In the genomic region with DNA sequence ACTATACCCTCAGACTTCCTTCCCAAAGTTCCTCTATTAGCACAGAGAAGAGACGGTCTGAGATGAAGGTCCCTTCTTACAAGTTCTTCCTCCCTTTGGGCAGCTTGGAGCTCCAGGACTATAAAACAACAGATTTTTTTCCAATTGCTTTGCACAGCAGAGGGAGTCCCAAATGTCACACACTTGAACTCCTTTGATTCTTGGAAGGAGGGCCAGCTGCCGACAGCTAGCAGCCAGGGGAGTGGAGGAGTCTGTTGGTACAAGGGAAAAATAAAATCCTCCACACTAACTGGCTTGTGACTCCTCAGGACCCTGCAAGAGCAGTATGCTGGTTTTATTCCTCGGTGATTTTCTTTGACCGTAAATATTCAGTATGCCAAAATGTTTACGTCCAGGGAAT, we compare ENCODE assay signal across 26 mouse cellular contexts. TPM values are rescaled to one million over a fixed set of nuclear protein-coding genes. Genes with fewer than 3 reads are reported as not detected.
DNase-seq lines count a peak whose midpoint lies in the region; ATAC-seq and TF ChIP-seq lines count a peak whose summit lies in the region.
"Had no signal": no experiment of that assay in that cellular context is flagged by ENCODE, and none has a peak within 500 bp of the region (broad histone marks: within the 10 kb centered on the region; RNA-seq: fewer than 3 reads in every experiment).

No protein-coding gene starts in this region.

- ATAC-seq in kidney, embryonic 14.5 days (ENCODE audit: low FRiP score, low TSS enrichment), result no peak
- no peak for ATAC-seq in lung, embryonic 14.5 days (ENCODE audit: insufficient read depth)
- ATAC-seq: CD4-positive, CD25-positive, alpha-beta regulatory T cell, adult 4 months; forebrain, embryonic 13.5 days; forebrain, postnatal 0 days had no signal

- DNase-seq in gastrocnemius, adult 2 months, result no peak
- no peak for DNase-seq in gastrocnemius, postnatal 36 days
- peak; percentile 23 for DNase-seq in kidney, postnatal 10 days
- DNase-seq in lung, embryonic 14.5 days, result peak; percentile 57
- no peak for DNase-seq in lung, postnatal 25 days (ENCODE audit: low spot score)
- DNase-seq in lung, postnatal 10 days, result peak; percentile 47
- no peak for DNase-seq in lung, adult 18-20 months
- DNase-seq: adrenal gland, adult 8-10 months; adrenal gland, postnatal 36 days; B cell, adult 2 months; cerebellum, adult 2 months; cerebellum, postnatal 10 days; forebrain, postnatal 0 days; gastrocnemius, postnatal 25 days; heart, adult 2 months had no signal

- peak overlapping the region; percentile 40 for H3K27ac ChIP-seq in gastrocnemius, adult 2 months
- H3K27ac ChIP-seq in kidney, embryonic 14.5 days (ENCODE audit: low read depth, low read length), result no peak overlapping the region
- no peak overlapping the region for H3K27ac ChIP-seq in lung, embryonic 14.5 days (ENCODE audit: low read depth)
- H3K27ac ChIP-seq: embryonic facial prominence, embryonic 10.5 days; forebrain, embryonic 13.5 days; heart, adult 2 months; hindbrain, embryonic 10.5 days had no signal

- 0 out of 2 replicates have a peak, but pooled peaks cover 3% of the 10 kb centered on the region for H3K4me1 ChIP-seq in kidney, embryonic 14.5 days (ENCODE audit: control insufficient read depth, insufficient read depth, low read length)
- peaks cover 12% of the 10 kb centered on the region; the same call in 1 of the 2 replicates for H3K4me1 ChIP-seq in lung, embryonic 14.5 days (ENCODE audit: insufficient read depth)
- H3K4me1 ChIP-seq: forebrain, embryonic 13.5 days; heart, embryonic 12.5 days had no signal

- no peaks in the 10 kb centered on the region for H3K36me3 ChIP-seq in kidney, embryonic 14.5 days (ENCODE audit: control insufficient read depth, insufficient read depth, low read length)
- H3K36me3 ChIP-seq in lung, embryonic 14.5 days (ENCODE audit: insufficient read depth), result no peaks in the 10 kb centered on the region
- H3K36me3 ChIP-seq: embryonic facial prominence, embryonic 10.5 days; G1E; heart, embryonic 12.5 days; hindbrain, embryonic 10.5 days had no signal

- H3K4me3 ChIP-seq in gastrocnemius, adult 2 months, result no peak overlapping the region
- no peak overlapping the region for H3K4me3 ChIP-seq in kidney, embryonic 14.5 days (ENCODE audit: low read length)
- no peak overlapping the region for H3K4me3 ChIP-seq in lung, embryonic 14.5 days (ENCODE audit: low read depth, low read length)
- H3K4me3 ChIP-seq: embryonic facial prominence, embryonic 10.5 days; forebrain, embryonic 13.5 days; heart, adult 2 months; heart, embryonic 12.5 days; hindbrain, embryonic 10.5 days had no signal

- intact Hi-C loops in gastrocnemius, adult 2 months (cut with DNase I), result no loop called here
- intact Hi-C loops in gastrocnemius, postnatal 36 days (cut with DNase I), result no loop called here

- WGBS in kidney, embryonic 14.5 days, result 43% methylated on average over 5 of the region's 5 CpGs
- 49% methylated on average over 5 of the region's 5 CpGs for WGBS in lung, embryonic 14.5 days

- H3K27me3 ChIP-seq in kidney, embryonic 14.5 days (ENCODE audit: control insufficient read depth, insufficient read depth, low read length), result no peaks in the 10 kb centered on the region
- no peaks in the 10 kb centered on the region for H3K27me3 ChIP-seq in lung, embryonic 14.5 days (ENCODE audit: insufficient read depth, low read length)
- H3K27me3 ChIP-seq: forebrain, embryonic 13.5 days; heart, embryonic 12.5 days had no signal

- no peak for TF ChIP-seq CTCF in gastrocnemius, adult 2 months (IDR thresholded peaks at IDR 0.05)
- no peak for TF ChIP-seq CTCF in lung, embryonic 14.5 days (IDR thresholded peaks at IDR 0.05; ENCODE audit: low read depth)

- no peak overlapping the region for H3K4me2 ChIP-seq in kidney, embryonic 14.5 days (replicated peaks; ENCODE audit: low read depth, low read length)
- H3K4me2 ChIP-seq in lung, embryonic 14.5 days, result no peak overlapping the region
- H3K4me2 ChIP-seq: forebrain, embryonic 13.5 days; heart, embryonic 12.5 days had no signal

- no peaks in the 10 kb centered on the region for H3K9me3 ChIP-seq in kidney, embryonic 14.5 days (ENCODE audit: control insufficient read depth, low read length)
- no peaks in the 10 kb centered on the region for H3K9me3 ChIP-seq in lung, embryonic 14.5 days (ENCODE audit: low read depth, low read length)
- H3K9me3 ChIP-seq: forebrain, embryonic 13.5 days; hindbrain, embryonic 10.5 days had no signal

- H3K9ac ChIP-seq in kidney, embryonic 14.5 days (ENCODE audit: low read depth, low read length), result no peak overlapping the region
- no peak overlapping the region for H3K9ac ChIP-seq in lung, embryonic 14.5 days
- H3K9ac ChIP-seq: forebrain, embryonic 13.5 days; forebrain, postnatal 0 days; heart, embryonic 12.5 days had no signal

RNA-seq across cellular contexts. Expression of a gene that starts 16.6 kb away (rescaled TPM):
- total RNA-seq in gastrocnemius, adult 2 months (2021), result not detected
- not detected for total RNA-seq in gastrocnemius, postnatal 36 days (2021)
- polyA plus RNA-seq in kidney, embryonic 14.5 days (2014; fragmentation: Nextera tagmentation; extraction: Ambion mirVana), result not detected in 2 replicates
- not detected in 2 replicates for polyA plus RNA-seq in lung, embryonic 14.5 days (2014; fragmentation: Nextera tagmentation; extraction: Ambion mirVana)
- total RNA-seq: adrenal gland, adult 8-10 months; adrenal gland, postnatal 36 days; forebrain, postnatal 0 days; gastrocnemius, adult 18-20 months; gastrocnemius, postnatal 25 days; heart, adult 2 months; heart, postnatal 25 days had no signal
- polyA plus RNA-seq: cerebellum, adult 2 months; embryonic facial prominence, embryonic 10.5 days; embryonic facial prominence, embryonic 14.5 days; forebrain, embryonic 13.5 days; forebrain, postnatal 0 days; G1E; heart, adult 2 months; heart, embryonic 12.5 days; heart, embryonic 16.5 days; hindbrain, embryonic 10.5 days had no signal

Comparison
In these comparisons a context has a peak if more than half of its experiments do, and no peak if none do; other contexts are left out.
1. DNase-seq: peak in kidney, postnatal 10 days (single experiment), lung, embryonic 14.5 days (single experiment) and lung, postnatal 10 days (single experiment); none in gastrocnemius, adult 2 months (single experiment), gastrocnemius, postnatal 36 days (0 of 2), lung, postnatal 25 days (single experiment) and lung, adult 18-20 months (0 of 2).